Mouse (Mus musculus): ENCODE results near the gene Pdgfb. TPM values are rescaled to one million over a fixed set of nuclear protein-coding genes. Genes with fewer than 3 reads are reported as not detected.

The Pdgfb gene
- total and polyA plus RNA-seq, 2 experiments from 2014 or later = 9.2 to 24.4 TPM

DNA sequence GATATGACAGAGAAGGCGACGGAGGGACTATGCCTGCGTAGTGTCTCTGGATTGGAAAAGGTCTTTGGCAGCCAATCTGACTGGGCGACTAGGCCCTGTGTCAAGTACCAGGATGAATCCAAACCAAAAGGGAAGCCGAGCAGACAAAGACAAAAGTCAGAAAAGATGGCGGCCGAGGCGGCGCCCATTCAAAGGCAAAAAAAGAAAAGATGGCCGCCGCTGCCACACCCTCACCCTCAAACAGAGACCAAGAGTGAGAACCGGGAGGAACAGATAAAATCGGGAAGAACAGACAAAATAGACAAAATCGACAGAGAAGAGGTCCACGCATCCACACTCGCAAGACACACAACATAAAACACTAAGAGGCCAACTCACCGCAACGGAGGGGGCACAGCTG lies 44.3 kb downstream of the Pdgfb start:
- 98% methylated on average over 18 of the region's 18 CpGs for WGBS
- H3K36me3 ChIP-seq (ENCODE audit: insufficient read depth, low read length) = no peaks in the 10 kb centered on the region
- H3K4me1 ChIP-seq (ENCODE audit: insufficient read depth, low read length) = no peaks in the 10 kb centered on the region
- H3K27me3 ChIP-seq (ENCODE audit: insufficient read depth, low read length) = no peaks in the 10 kb centered on the region
- DNase-seq (ENCODE audit: low spot score) (no peak), ATAC-seq (ENCODE audit: low FRiP score) (no peak)
- H3K9ac ChIP-seq (replicated peaks; ENCODE audit: low read length, poor library complexity, severe bottlenecking) = no peak overlapping the region
- peaks cover 6% of the 10 kb centered on the region; the same call in 1 of the 2 replicates for H3K9me3 ChIP-seq (ENCODE audit: low read length)
- no peak overlapping the region for H3K4me2 ChIP-seq (ENCODE audit: low read depth, low read length, poor library complexity, severe bottlenecking)
- no peak overlapping the region for H3K27ac ChIP-seq (ENCODE audit: low read depth, low read length)
- no peak for TF ChIP-seq CTCF (IDR thresholded peaks at IDR 0.05)
- H3K4me3 ChIP-seq (ENCODE audit: low read depth, low read length) = no peak overlapping the region

DNA sequence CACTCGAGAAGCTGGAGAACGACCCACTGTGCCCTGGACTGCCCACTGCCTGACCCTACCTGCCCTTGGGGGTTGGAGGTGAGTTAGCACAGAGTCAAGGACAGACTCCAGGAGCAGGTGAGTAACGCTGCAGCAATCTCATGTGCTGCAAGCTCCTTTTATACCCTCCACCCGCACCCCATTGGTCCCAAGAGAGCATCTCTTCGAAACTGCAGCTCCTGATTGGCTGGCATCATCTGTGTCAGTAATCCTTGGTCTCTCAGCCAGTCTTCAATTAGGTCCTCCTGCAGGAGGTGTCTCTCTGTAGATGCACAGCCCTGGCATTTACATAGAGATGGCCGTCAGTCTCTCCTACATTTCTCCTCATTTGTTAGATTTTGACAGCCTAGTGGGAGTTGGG lies 47.4 kb downstream of the Pdgfb start:
- TF ChIP-seq CTCF (IDR thresholded peaks at IDR 0.05) = no peak
- Histone ChIP-seq H3K36me3 (ENCODE audit: insufficient read depth, low read length) (no peaks in the 10 kb centered on the region), H3K4me2 (ENCODE audit: low read depth, low read length, poor library complexity, severe bottlenecking) (no peak overlapping the region), H3K4me3 (ENCODE audit: low read depth, low read length) (no peak overlapping the region), H3K27ac (ENCODE audit: low read depth, low read length) (no peak overlapping the region), H3K9me3 (ENCODE audit: low read length) (peaks cover 6% of the 10 kb centered on the region; the same call in 1 of the 2 replicates), H3K9ac (replicated peaks; ENCODE audit: low read length, poor library complexity, severe bottlenecking) (no peak overlapping the region), H3K4me1 (ENCODE audit: insufficient read depth, low read length) (no peaks in the 10 kb centered on the region), H3K27me3 (ENCODE audit: insufficient read depth, low read length) (no peaks in the 10 kb centered on the region)
- no peak for ATAC-seq (ENCODE audit: low FRiP score)
- WGBS = 89% methylated on average over 6 of the region's 6 CpGs
- DNase-seq (ENCODE audit: low spot score) = no peak

DNA sequence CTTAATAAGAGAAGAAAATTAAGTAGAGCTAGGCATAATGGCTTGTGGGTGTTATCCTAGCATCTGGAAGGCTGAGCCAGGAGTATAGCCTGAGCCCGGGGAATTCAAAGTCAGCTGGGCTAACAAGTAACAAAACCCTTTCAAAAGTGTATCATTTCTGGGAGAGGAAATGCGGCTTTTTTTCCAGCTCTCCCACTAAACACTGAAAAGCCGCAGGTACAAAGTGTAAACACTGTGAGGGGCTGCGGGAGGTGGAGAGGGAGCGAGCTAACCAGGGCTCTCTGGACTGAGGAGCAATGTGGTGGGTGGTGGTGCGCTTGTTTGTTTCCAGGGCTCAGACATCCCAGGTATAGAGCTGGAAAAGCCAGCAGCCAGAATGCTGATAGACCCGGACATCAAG lies 50.4 kb downstream of the Pdgfb start:
- TF ChIP-seq CTCF (IDR thresholded peaks at IDR 0.05) = no peak
- no peaks in the 10 kb centered on the region for H3K36me3 ChIP-seq (ENCODE audit: insufficient read depth, low read length)

DNA sequence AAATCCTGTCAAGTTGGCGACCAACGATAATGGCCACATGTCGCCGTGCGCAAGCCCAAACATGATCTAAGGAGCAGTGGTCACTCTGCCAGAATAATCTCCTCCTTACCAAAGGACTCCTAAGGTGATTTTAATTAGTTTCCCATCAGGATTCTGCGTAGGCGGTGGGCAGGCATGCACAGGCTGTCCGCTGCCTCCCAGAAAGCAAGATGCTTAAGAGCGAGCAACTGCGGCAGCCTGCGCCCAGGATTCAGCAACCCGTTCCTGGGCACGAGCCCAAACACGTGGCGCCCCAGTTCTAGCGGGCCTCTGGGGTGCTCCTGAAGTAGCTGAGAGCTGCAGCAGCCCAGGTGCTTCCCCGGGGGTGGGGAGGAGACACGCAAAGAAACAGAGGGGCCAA lies 52.1 kb downstream of the Pdgfb start:
- no peaks in the 10 kb centered on the region; the same call in 1 of the 2 replicates for H3K27me3 ChIP-seq (ENCODE audit: insufficient read depth, low read length)
- H3K9ac ChIP-seq (replicated peaks; ENCODE audit: low read length, poor library complexity, severe bottlenecking) = no peak overlapping the region
- WGBS = 71% methylated on average over 18 of the region's 18 CpGs
- no peaks in the 10 kb centered on the region for H3K4me1 ChIP-seq (ENCODE audit: insufficient read depth, low read length)
- no peaks in the 10 kb centered on the region for H3K36me3 ChIP-seq (ENCODE audit: insufficient read depth, low read length)
- H3K4me3 ChIP-seq (ENCODE audit: low read depth, low read length) = no peak overlapping the region
- no peak for ATAC-seq (ENCODE audit: low FRiP score)
- H3K27ac ChIP-seq (ENCODE audit: low read depth, low read length) = no peak overlapping the region
- DNase-seq (ENCODE audit: low spot score) = peak; percentile 49
- peaks cover 6% of the 10 kb centered on the region; the same call in 1 of the 2 replicates for H3K9me3 ChIP-seq (ENCODE audit: low read length)
- no peak overlapping the region for H3K4me2 ChIP-seq (ENCODE audit: low read depth, low read length, poor library complexity, severe bottlenecking)
- TF ChIP-seq CTCF (IDR thresholded peaks at IDR 0.05) = no peak

More for the DNA sequence above, 50.4 kb downstream of the Pdgfb start:
- DNase-seq (ENCODE audit: low spot score) (no peak), ATAC-seq (ENCODE audit: low FRiP score) (no peak)
- Histone ChIP-seq H3K4me1 (ENCODE audit: insufficient read depth, low read length) (no peaks in the 10 kb centered on the region), H3K4me2 (ENCODE audit: low read depth, low read length, poor library complexity, severe bottlenecking) (no peak overlapping the region), H3K9me3 (ENCODE audit: low read length) (peaks cover 6% of the 10 kb centered on the region; the same call in 1 of the 2 replicates), H3K4me3 (ENCODE audit: low read depth, low read length) (no peak overlapping the region), H3K27me3 (ENCODE audit: insufficient read depth, low read length) (no peaks in the 10 kb centered on the region; the same call in 1 of the 2 replicates), H3K27ac (ENCODE audit: low read depth, low read length) (no peak overlapping the region), H3K9ac (replicated peaks; ENCODE audit: low read length, poor library complexity, severe bottlenecking) (no peak overlapping the region)
- 94% methylated on average over 7 of the region's 7 CpGs for WGBS

DNA sequence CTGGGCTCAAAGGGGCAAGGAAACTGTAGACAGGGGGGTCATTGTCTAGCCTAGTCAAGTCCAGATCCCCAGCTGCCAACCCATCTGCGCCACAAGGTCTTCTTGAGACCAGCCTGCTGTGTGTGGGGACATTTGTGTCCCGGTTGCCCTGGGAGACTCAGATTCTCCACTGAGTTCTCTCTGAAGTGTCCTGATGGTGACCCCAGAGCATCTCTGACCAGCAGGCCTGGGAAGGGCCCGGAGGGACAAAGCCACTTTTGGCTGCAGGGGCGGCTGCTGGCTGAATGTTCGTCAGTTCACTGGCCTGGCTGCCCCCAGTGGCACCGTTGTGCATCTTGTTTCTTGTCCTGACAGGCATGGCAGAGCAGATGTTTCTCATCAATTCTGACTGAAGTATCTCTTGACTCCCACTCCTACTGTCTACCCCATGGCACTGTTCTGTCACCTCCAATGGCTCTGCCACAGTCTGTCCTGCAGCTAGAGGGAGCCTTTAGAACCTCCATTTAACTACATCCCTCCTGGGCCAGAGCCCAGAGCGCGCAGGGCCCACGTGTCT lies 53.3 kb downstream of the Pdgfb start:
- no peak overlapping the region for H3K4me2 ChIP-seq (ENCODE audit: low read depth, low read length, poor library complexity, severe bottlenecking)
- H3K27ac ChIP-seq (ENCODE audit: low read depth, low read length) = no peak overlapping the region
- peak; percentile 42 for DNase-seq (ENCODE audit: low spot score)
- peak; percentile 35 for TF ChIP-seq CTCF (IDR thresholded peaks at IDR 0.05)
- peaks cover 5% of the 10 kb centered on the region; the same call in 1 of the 2 replicates for H3K9me3 ChIP-seq (ENCODE audit: low read length)
- no peak for ATAC-seq (ENCODE audit: low FRiP score)
- no peaks in the 10 kb centered on the region for H3K4me1 ChIP-seq (ENCODE audit: insufficient read depth, low read length)
- H3K4me3 ChIP-seq (ENCODE audit: low read depth, low read length) = no peak overlapping the region
- WGBS = 64% methylated on average over 9 of the region's 9 CpGs
- H3K27me3 ChIP-seq (ENCODE audit: insufficient read depth, low read length) = no peaks in the 10 kb centered on the region; the same call in 1 of the 2 replicates
- H3K36me3 ChIP-seq (ENCODE audit: insufficient read depth, low read length) = no peaks in the 10 kb centered on the region
- no peak overlapping the region for H3K9ac ChIP-seq (replicated peaks; ENCODE audit: low read length, poor library complexity, severe bottlenecking)

DNA sequence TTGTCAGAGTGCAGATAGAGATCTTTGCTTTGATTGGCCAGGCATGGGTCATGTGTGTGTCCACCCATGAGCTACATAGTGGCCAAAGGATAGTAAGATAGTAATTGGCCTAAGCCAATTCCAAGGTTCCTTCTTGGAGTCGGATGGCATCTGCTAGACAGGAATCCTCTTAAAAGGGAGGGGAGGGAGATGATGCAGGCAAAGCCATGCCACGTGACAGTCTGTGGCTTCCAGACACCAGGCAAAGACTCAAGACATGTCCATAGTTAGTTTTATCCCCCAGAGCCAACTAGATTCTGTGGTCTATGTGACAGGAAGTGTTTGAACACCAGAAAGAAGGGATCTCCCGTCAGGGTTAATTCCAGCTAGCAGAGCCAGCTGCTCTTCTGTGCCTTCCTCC lies 56.4 kb downstream of the Pdgfb start:
- H3K27me3 ChIP-seq (ENCODE audit: insufficient read depth, low read length) = no peaks in the 10 kb centered on the region; the same call in 1 of the 2 replicates
- no peak overlapping the region for H3K27ac ChIP-seq (ENCODE audit: low read depth, low read length)
- no peaks in the 10 kb centered on the region for H3K9me3 ChIP-seq (ENCODE audit: low read length)
- DNase-seq (ENCODE audit: low spot score) (no peak), ATAC-seq (ENCODE audit: low FRiP score) (no peak)
- H3K4me2 ChIP-seq (ENCODE audit: low read depth, low read length, poor library complexity, severe bottlenecking) = no peak overlapping the region
- no peak for TF ChIP-seq CTCF (IDR thresholded peaks at IDR 0.05)
- H3K4me1 ChIP-seq (ENCODE audit: insufficient read depth, low read length) = no peaks in the 10 kb centered on the region
- H3K36me3 ChIP-seq (ENCODE audit: insufficient read depth, low read length) = no peaks in the 10 kb centered on the region
- WGBS = 53% methylated on average over 3 of the region's 3 CpGs
- no peak overlapping the region for H3K4me3 ChIP-seq (ENCODE audit: low read depth, low read length)
- no peak overlapping the region for H3K9ac ChIP-seq (replicated peaks; ENCODE audit: low read length, poor library complexity, severe bottlenecking)
